Mouse (Mus musculus) liver, adult 2 months (tissue): ENCODE data around the gene Rnf227. TPM values are rescaled to one million over a fixed set of nuclear protein-coding genes. Genes with fewer than 3 reads are reported as not detected.
"Not testable (repeated sequence)": the region's sequence is repeated elsewhere in the genome, so short reads cannot be mapped to it uniquely, and the experiment has no call there.

Source experiments
- DNase-seq: peaks from one replicate; pipeline ENCODE4 v3.0.0-alpha.2; 2011; ENCODE audit warnings: low read depth, low spot score; ENCODE audit errors: extremely low read depth
- H3K27ac ChIP-seq: fragments of 200-500 bp; replicated peaks from 2 replicates; pipeline ENCODE4 v1.5.1; 2012; ENCODE audit warnings: low read depth, mild to moderate bottlenecking, control low read depth, inconsistent platforms, low read length; ENCODE audit not compliant: insufficient read depth
- H3K27me3 ChIP-seq: fragments of 200-500 bp; 2 replicates; pipeline ENCODE4 v1.6.1; 2012; ENCODE audit warnings: mild to moderate bottlenecking, moderate library complexity, low read length, inconsistent platforms; ENCODE audit not compliant: control insufficient read depth, insufficient read depth
- H3K36me3 ChIP-seq: fragments of 200-500 bp; 2 replicates; pipeline ENCODE4 v1.6.1; 2012; ENCODE audit warnings: low read length, inconsistent platforms; ENCODE audit not compliant: control insufficient read depth, insufficient read depth
- H3K4me1 ChIP-seq: fragments of 200-500 bp; 2 replicates; pipeline ENCODE4 v1.6.1; 2011; ENCODE audit warnings: low read length; ENCODE audit not compliant: control insufficient read depth, insufficient read depth
- H3K4me3 ChIP-seq: fragments of 200-500 bp; 2 replicates; pipeline ENCODE4 v1.5.1; 2011; ENCODE audit warnings: low read depth, mild to moderate bottlenecking, control low read depth, low read length, moderate library complexity; ENCODE audit not compliant: insufficient read depth
- H3K79me2 ChIP-seq: fragments of 200-500 bp; 2 replicates; pipeline ENCODE4 v1.6.1; 2012; ENCODE audit warnings: inconsistent platforms, mild to moderate bottlenecking, low read length, moderate library complexity; ENCODE audit not compliant: control insufficient read depth, insufficient read depth
- H3K9ac ChIP-seq: fragments of 200-500 bp; 2 replicates; pipeline ENCODE4 v1.6.1; 2012; ENCODE audit warnings: low read depth, mild to moderate bottlenecking, control low read depth, inconsistent platforms, low read length
- CTCF ChIP-seq: fragments of 200-500 bp; IDR thresholded peaks from 2 replicates; pipeline ENCODE4 v1.5.1; 2011; ENCODE audit warnings: low read depth, low read length, control low read depth
- POLR2A ChIP-seq: fragments of 200-500 bp; IDR thresholded peaks from 2 replicates; pipeline ENCODE4 v1.6.1; 2011; ENCODE audit warnings: low read length, control low read depth; ENCODE audit not compliant: insufficient read depth; ENCODE audit errors: extremely low read depth
- WGBS: fragments of 180-500 bp; shearing (Covaris S2); methylation state at CpG from one replicate; pipeline ENCODE4 v1.1.7; 2018; 5-methylcytosine and 5-hydroxymethylcytosine counted together
- polyA plus RNA-seq: library from polyadenylated mRNA; depleted of rRNA; stranded (reverse); fragments of >200 nt; gene quantifications from 2 replicates; pipeline ENCODE4 v1.2.3, GENCODE M21; 2012
- total RNA-seq: library from RNA; depleted of rRNA; stranded (reverse); fragments of >200 nt; gene quantifications from 2 replicates; pipeline ENCODE4 v1.2.3, GENCODE M21; 2014

Rnf227 gene
- total and polyA plus RNA-seq, 2 experiments, result 0.35 to 0.55 TPM

GRCm38 (mm10) chr11:69305291-69305690 lies 35.0 kb upstream of the Rnf227 start:
- H3K27ac ChIP-seq, result no peak overlapping the region
- TF ChIP-seq POLR2A, result no peak
- no peak for TF ChIP-seq CTCF
- H3K79me2 ChIP-seq, result no peaks in the 10 kb centered on the region
- peaks cover 6% of the 10 kb centered on the region; the same call in 1 of the 2 replicates for H3K36me3 ChIP-seq
- no peak overlapping the region for H3K9ac ChIP-seq
- no peak overlapping the region for H3K4me3 ChIP-seq
- no peak for DNase-seq
- 94% methylated on average over 9 of the region's 9 CpGs for WGBS
- H3K4me1 ChIP-seq, result no peaks in the 10 kb centered on the region
- H3K27me3 ChIP-seq, result no peaks in the 10 kb centered on the region

GRCm38 (mm10) chr11:69306039-69306438 lies 34.2 kb upstream of the Rnf227 start:
- no peak overlapping the region for H3K27ac ChIP-seq
- H3K27me3 ChIP-seq, result no peaks in the 10 kb centered on the region
- peaks cover 6% of the 10 kb centered on the region; the same call in 1 of the 2 replicates for H3K36me3 ChIP-seq
- TF ChIP-seq CTCF, result no peak
- TF ChIP-seq POLR2A, result no peak
- no peak overlapping the region for H3K9ac ChIP-seq
- H3K4me1 ChIP-seq, result no peaks in the 10 kb centered on the region
- no peak overlapping the region for H3K4me3 ChIP-seq
- 95% methylated on average over 2 of the region's 2 CpGs for WGBS
- DNase-seq, result no peak
- H3K79me2 ChIP-seq, result no peaks in the 10 kb centered on the region

GRCm38 (mm10) chr11:69311266-69311665 lies 29.0 kb upstream of the Rnf227 start:
- WGBS, result 89% methylated on average over 7 of the region's 7 CpGs
- peaks cover 10% of the 10 kb centered on the region; the same call in 1 of the 2 replicates for H3K36me3 ChIP-seq
- no peak for DNase-seq
- no peak overlapping the region for H3K9ac ChIP-seq
- no peaks in the 10 kb centered on the region for H3K79me2 ChIP-seq
- no peaks in the 10 kb centered on the region for H3K4me1 ChIP-seq
- no peak overlapping the region for H3K4me3 ChIP-seq
- TF ChIP-seq POLR2A (no peak), CTCF (no peak)
- no peaks in the 10 kb centered on the region for H3K27me3 ChIP-seq
- H3K27ac ChIP-seq, result no peak overlapping the region

GRCm38 (mm10) chr11:69316361-69316760 lies 23.9 kb upstream of the Rnf227 start:
- no peaks in the 10 kb centered on the region for H3K27me3 ChIP-seq
- no peak overlapping the region for H3K4me3 ChIP-seq
- no peaks in the 10 kb centered on the region for H3K79me2 ChIP-seq
- H3K27ac ChIP-seq, result no peak overlapping the region
- no peaks in the 10 kb centered on the region for H3K4me1 ChIP-seq
- no peak overlapping the region for H3K9ac ChIP-seq
- over 99% methylated on average over 6 of the region's 6 CpGs for WGBS
- peaks cover 4% of the 10 kb centered on the region; the same call in 1 of the 2 replicates for H3K36me3 ChIP-seq
- no peak for TF ChIP-seq CTCF
- DNase-seq, result no peak

GRCm38 (mm10) chr11:69318000-69318399 lies 22.3 kb upstream of the Rnf227 start:
- 93% methylated on average over 3 of the region's 3 CpGs for WGBS
- not testable (repeated sequence) for H3K9ac ChIP-seq, H3K36me3 ChIP-seq, H3K4me1 ChIP-seq, DNase-seq, H3K27me3 ChIP-seq, H3K4me3 ChIP-seq, H3K27ac ChIP-seq, H3K79me2 ChIP-seq

GRCm38 (mm10) chr11:69321580-69321979 lies 18.7 kb upstream of the Rnf227 start:
- peaks cover 7% of the 10 kb centered on the region for H3K4me1 ChIP-seq
- DNase-seq, result no peak
- H3K79me2 ChIP-seq, result no peaks in the 10 kb centered on the region; the same call in 1 of the 2 replicates
- no peak overlapping the region for H3K27ac ChIP-seq
- no peaks in the 10 kb centered on the region for H3K27me3 ChIP-seq
- H3K4me3 ChIP-seq, result no peak overlapping the region
- no peak overlapping the region for H3K9ac ChIP-seq
- TF ChIP-seq POLR2A, result no peak
- TF ChIP-seq CTCF, result no peak
- H3K36me3 ChIP-seq, result no peaks in the 10 kb centered on the region
- 97% methylated on average over 6 of the region's 6 CpGs for WGBS
